In the genomic region with DNA sequence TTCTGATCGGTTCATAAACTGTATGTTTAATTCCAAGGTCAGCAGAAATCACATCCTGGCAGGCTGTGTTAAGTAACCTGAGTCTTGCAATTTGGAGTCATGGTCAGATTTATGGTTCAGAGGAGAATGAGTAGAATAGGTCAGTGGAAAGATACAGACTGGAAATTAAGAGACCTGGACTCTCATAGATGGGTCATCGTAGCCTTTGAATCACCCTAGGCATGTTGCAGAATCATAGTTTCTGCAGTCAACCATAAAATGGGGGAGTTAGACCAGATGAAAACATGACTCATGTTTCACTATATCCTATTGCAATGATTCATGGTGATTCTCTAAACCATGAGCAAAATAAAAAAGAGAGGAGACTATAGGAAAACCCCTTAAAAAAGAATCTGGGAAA, we compare ENCODE assay signal across 29 mouse cellular contexts.
DNase-seq lines count a peak whose midpoint lies in the region; ATAC-seq and TF ChIP-seq lines count a peak whose summit lies in the region.
"Had no signal": no experiment of that assay in that cellular context is flagged by ENCODE, and none has a peak within 500 bp of the region (broad histone marks: within the 10 kb centered on the region; RNA-seq: fewer than 3 reads in every experiment).

No protein-coding gene starts in this region.

- H3K27ac ChIP-seq in neural tube, embryonic 12.5 days: no peak overlapping the region
- H3K27ac ChIP-seq in embryonic fibroblast, embryonic 13.5 days (ENCODE audit: insufficient read depth, low read length): peak overlapping the region; percentile 54; the same call in 1 of the 2 replicates
- H3K27ac ChIP-seq in forebrain, embryonic 13.5 days: no peak overlapping the region
- H3K27ac ChIP-seq: embryonic facial prominence, embryonic 12.5 days; heart, embryonic 13.5 days; hindbrain, embryonic 10.5 days; hindbrain, embryonic 15.5 days; liver, embryonic 12.5 days; midbrain, embryonic 12.5 days; neural tube, embryonic 15.5 days had no signal

- no peaks in the 10 kb centered on the region for H3K4me1 ChIP-seq in neural tube, embryonic 12.5 days
- H3K4me1 ChIP-seq in embryonic fibroblast, embryonic 13.5 days (ENCODE audit: control insufficient read depth, insufficient read depth, low read length): no peaks in the 10 kb centered on the region
- no peaks in the 10 kb centered on the region for H3K4me1 ChIP-seq in forebrain, embryonic 13.5 days
- H3K4me1 ChIP-seq: embryonic facial prominence, embryonic 12.5 days; heart, embryonic 13.5 days; hindbrain, embryonic 10.5 days; liver, embryonic 12.5 days; midbrain, embryonic 12.5 days; neural tube, embryonic 15.5 days had no signal

- no peak for TF ChIP-seq POLR2A in embryonic fibroblast, embryonic 13.5 days (IDR thresholded peaks at IDR 0.05; ENCODE audit: low read depth, low read length)

- H3K9ac ChIP-seq in neural tube, embryonic 12.5 days: no peak overlapping the region
- H3K9ac ChIP-seq in forebrain, embryonic 13.5 days: no peak overlapping the region
- H3K9ac ChIP-seq: embryonic facial prominence, embryonic 12.5 days; forebrain, postnatal 0 days; heart, embryonic 13.5 days; hindbrain, embryonic 15.5 days; liver, embryonic 12.5 days; midbrain, embryonic 12.5 days; neural tube, embryonic 15.5 days had no signal

- 76% methylated on average over 2 of the region's 2 CpGs for WGBS in neural tube, embryonic 12.5 days
- WGBS in forebrain, embryonic 13.5 days: 89% methylated on average over 2 of the region's 2 CpGs

- H3K9me3 ChIP-seq in neural tube, embryonic 12.5 days: no peaks in the 10 kb centered on the region
- H3K9me3 ChIP-seq in forebrain, embryonic 13.5 days (replicated peaks): no peaks in the 10 kb centered on the region
- H3K9me3 ChIP-seq: embryonic facial prominence, embryonic 12.5 days; heart, embryonic 13.5 days; hindbrain, embryonic 10.5 days; hindbrain, embryonic 15.5 days; liver, embryonic 12.5 days; megakaryocyte, embryonic 14.5 days; midbrain, embryonic 12.5 days; neural tube, embryonic 15.5 days had no signal

- no peak for TF ChIP-seq CTCF in embryonic fibroblast, embryonic 13.5 days (IDR thresholded peaks at IDR 0.05; ENCODE audit: borderline replicate concordance, insufficient read depth, low read length)

- ATAC-seq in neural tube, embryonic 12.5 days (ENCODE audit: low FRiP score, low read depth): peak; percentile 37; the same call in 1 of the 2 replicates
- no peak for ATAC-seq in forebrain, embryonic 13.5 days
- ATAC-seq: CD4-positive, CD25-positive, alpha-beta regulatory T cell, adult 4 months; forebrain, postnatal 0 days; liver, embryonic 12.5 days; lung, postnatal 0 days had no signal

- DNase-seq in adrenal gland, postnatal 14 days: peak; percentile 11
- no peak for DNase-seq in adrenal gland, postnatal 10 days
- no peak for DNase-seq in neural tube, embryonic 10.5 days (ENCODE audit: extremely low spot score, low spot score)
- no peak for DNase-seq in right cerebral cortex, postnatal 10 days (ENCODE audit: low spot score in 2 of 2)
- DNase-seq: cerebellum, adult 9-10 months; cerebellum, postnatal 36 days; embryo, embryonic 11 days; forebrain, postnatal 0 days; heart, postnatal 10 days; kidney, adult 8-10 months; layer of hippocampus, postnatal 36 days; left cerebral cortex, postnatal 4 days; lung, adult 18-20 months; lung, postnatal 4 days; spleen, adult 18-20 months; thymus, postnatal 14 days had no signal

- H3K27me3 ChIP-seq in neural tube, embryonic 12.5 days (replicated peaks): no peaks in the 10 kb centered on the region
- no peaks in the 10 kb centered on the region for H3K27me3 ChIP-seq in forebrain, embryonic 13.5 days
- H3K27me3 ChIP-seq: embryonic facial prominence, embryonic 12.5 days; heart, embryonic 13.5 days; hindbrain, embryonic 15.5 days; liver, embryonic 12.5 days; megakaryocyte, embryonic 14.5 days; midbrain, embryonic 12.5 days; neural tube, embryonic 15.5 days had no signal

- H3K36me3 ChIP-seq in neural tube, embryonic 12.5 days: no peaks in the 10 kb centered on the region
- H3K36me3 ChIP-seq in forebrain, embryonic 13.5 days (ENCODE audit: poor library complexity, severe bottlenecking): no peaks in the 10 kb centered on the region
- H3K36me3 ChIP-seq: embryonic facial prominence, embryonic 12.5 days; heart, embryonic 13.5 days; hindbrain, embryonic 10.5 days; hindbrain, embryonic 15.5 days; liver, embryonic 12.5 days; midbrain, embryonic 12.5 days; neural tube, embryonic 15.5 days had no signal

- H3K4me3 ChIP-seq in neural tube, embryonic 12.5 days: no peak overlapping the region
- no peak overlapping the region for H3K4me3 ChIP-seq in embryonic fibroblast, embryonic 13.5 days (ENCODE audit: insufficient read depth, low read length)
- H3K4me3 ChIP-seq in forebrain, embryonic 13.5 days: no peak overlapping the region
- H3K4me3 ChIP-seq: embryonic facial prominence, embryonic 12.5 days; heart, embryonic 13.5 days; hindbrain, embryonic 10.5 days; hindbrain, embryonic 15.5 days; liver, embryonic 12.5 days; megakaryocyte, embryonic 14.5 days; midbrain, embryonic 12.5 days; neural tube, embryonic 15.5 days had no signal

- H3K4me2 ChIP-seq in neural tube, embryonic 12.5 days (replicated peaks): no peak overlapping the region
- no peak overlapping the region for H3K4me2 ChIP-seq in forebrain, embryonic 13.5 days
- H3K4me2 ChIP-seq: embryonic facial prominence, embryonic 12.5 days; heart, embryonic 13.5 days; hindbrain, embryonic 15.5 days; liver, embryonic 12.5 days; midbrain, embryonic 12.5 days; neural tube, embryonic 15.5 days had no signal
